Mouse (Mus musculus): ENCODE results near the gene Sp1. TPM values are rescaled to one million over a fixed set of nuclear protein-coding genes. Genes with fewer than 3 reads are reported as not detected.
A peak's percentile ranks its signal among the peaks of the same experiment; 100 is the strongest.

Sp1 gene
- 11.7 TPM for polyA plus RNA-seq (2012; fragmentation: generic; extraction: Trizol)

- Histone ChIP-seq H3K36me3 (ENCODE audit: control insufficient read depth, insufficient read depth) (peaks cover 26% of the 10 kb centered on the region), H3K79me2 (ENCODE audit: control insufficient read depth, insufficient read depth) (peaks cover 39% of the 10 kb centered on the region), H3K27me3 (ENCODE audit: control insufficient read depth, insufficient read depth, insufficient read length) (no peaks in the 10 kb centered on the region), H3K4me2 (ENCODE audit: low read depth) (peak within 1 kb of the TSS; percentile 100), H3K4me3 (peak within 1 kb of the TSS; percentile 33), H3ac (ENCODE audit: control insufficient read depth, insufficient read length) (peak within 1 kb of the TSS; percentile 38)
- peak; percentile 100 for TF ChIP-seq POLR2AphosphoS2 (IDR thresholded peaks at IDR 0.05; ENCODE audit: insufficient read length, low read depth)
- TF ChIP-seq TCF12 (IDR thresholded peaks at IDR 0.05; ENCODE audit: insufficient read depth, poor library complexity, severe bottlenecking) = no peak
- no peak for TF ChIP-seq E2F4 (IDR thresholded peaks at IDR 0.05; ENCODE audit: insufficient read depth)
- TF ChIP-seq TCF3 (IDR thresholded peaks at IDR 0.05; ENCODE audit: insufficient read length, low read depth) = no peak
- TF ChIP-seq SRF (IDR thresholded peaks at IDR 0.05; ENCODE audit: control insufficient read depth, insufficient read length, low read depth) = peak; percentile 91
- TF ChIP-seq MAX (IDR thresholded peaks at IDR 0.05; ENCODE audit: low read depth) = peak; percentile 14
- peak; percentile 31 for TF ChIP-seq REST (IDR thresholded peaks at IDR 0.05; ENCODE audit: insufficient read depth, insufficient read length)
These were observed at the start of gene Sp1 for GRCm38 (mm10) chr15:102405489-102406195. Sp1 (plus strand) TSS chr15:102406143.

GRCm38 (mm10) chr15:102356501-102357325, 49.2 kb upstream of the Sp1 start:
- Histone ChIP-seq H3K4me3 (no peak overlapping the region), H3K27me3 (ENCODE audit: control insufficient read depth, insufficient read depth, insufficient read length) (no peaks in the 10 kb centered on the region), H3K36me3 (ENCODE audit: control insufficient read depth, insufficient read depth) (no peaks in the 10 kb centered on the region), H3ac (ENCODE audit: control insufficient read depth, insufficient read length) (no peak overlapping the region), H3K4me2 (ENCODE audit: low read depth) (no peak overlapping the region), H3K79me2 (ENCODE audit: control insufficient read depth, insufficient read depth) (no peaks in the 10 kb centered on the region)
- no peak for TF ChIP-seq TCF3 (IDR thresholded peaks at IDR 0.05; ENCODE audit: insufficient read length, low read depth)
- TF ChIP-seq POLR2A (IDR thresholded peaks at IDR 0.05; ENCODE audit: insufficient read length, low read depth) = no peak
- no peak for TF ChIP-seq USF1 (IDR thresholded peaks at IDR 0.05; ENCODE audit: low read depth)
- TF ChIP-seq REST (IDR thresholded peaks at IDR 0.05; ENCODE audit: insufficient read depth, insufficient read length) = no peak
- no peak for TF ChIP-seq E2F4 (IDR thresholded peaks at IDR 0.05; ENCODE audit: insufficient read depth)
- TF ChIP-seq MAX (IDR thresholded peaks at IDR 0.05; ENCODE audit: low read depth) = no peak
- TF ChIP-seq CEBPB (IDR thresholded peaks at IDR 0.05; ENCODE audit: insufficient read depth, poor library complexity, severe bottlenecking) = no peak
- TF ChIP-seq MYOG (IDR thresholded peaks at IDR 0.05; ENCODE audit: control insufficient read depth in 1 of 3, insufficient read depth in 1 of 3, insufficient read length in 2 of 3, low read depth in 2 of 3) = no peak
- no peak for TF ChIP-seq TCF12 (IDR thresholded peaks at IDR 0.05; ENCODE audit: insufficient read depth, poor library complexity, severe bottlenecking)

GRCm38 (mm10) chr15:102358126-102358525, 47.8 kb upstream of the Sp1 start:
- Histone ChIP-seq H3K79me2 (ENCODE audit: control insufficient read depth, insufficient read depth) (no peaks in the 10 kb centered on the region), H3K27me3 (ENCODE audit: control insufficient read depth, insufficient read depth, insufficient read length) (no peaks in the 10 kb centered on the region), H3K4me2 (ENCODE audit: low read depth) (no peak overlapping the region), H3K36me3 (ENCODE audit: control insufficient read depth, insufficient read depth) (no peaks in the 10 kb centered on the region), H3ac (ENCODE audit: control insufficient read depth, insufficient read length) (no peak overlapping the region), H3K4me3 (no peak overlapping the region)
- TF ChIP-seq MYOD1 (IDR thresholded peaks at IDR 0.05; ENCODE audit: control insufficient read depth in 1 of 3, insufficient read length in 2 of 3, low read depth in 2 of 3) (no peak), SRF (IDR thresholded peaks at IDR 0.05; ENCODE audit: control insufficient read depth, insufficient read length, low read depth) (no peak), TCF3 (IDR thresholded peaks at IDR 0.05; ENCODE audit: insufficient read length, low read depth) (no peak), POLR2A (IDR thresholded peaks at IDR 0.05; ENCODE audit: insufficient read length, low read depth) (no peak), POLR2AphosphoS2 (IDR thresholded peaks at IDR 0.05; ENCODE audit: insufficient read length, low read depth) (no peak), REST (IDR thresholded peaks at IDR 0.05; ENCODE audit: insufficient read depth, insufficient read length) (no peak), MAX (IDR thresholded peaks at IDR 0.05; ENCODE audit: low read depth) (no peak), TCF12 (IDR thresholded peaks at IDR 0.05; ENCODE audit: insufficient read depth, poor library complexity, severe bottlenecking) (no peak), CEBPB (IDR thresholded peaks at IDR 0.05; ENCODE audit: insufficient read depth, poor library complexity, severe bottlenecking) (no peak), E2F4 (IDR thresholded peaks at IDR 0.05; ENCODE audit: insufficient read depth) (no peak), USF1 (IDR thresholded peaks at IDR 0.05; ENCODE audit: low read depth) (no peak), MYOG (IDR thresholded peaks at IDR 0.05; ENCODE audit: control insufficient read depth in 1 of 3, insufficient read depth in 1 of 3, insufficient read length in 2 of 3, low read depth in 2 of 3) (no peak)

- H3K27me3 ChIP-seq (ENCODE audit: control insufficient read depth, insufficient read depth, insufficient read length) = no peaks in the 10 kb centered on the region
- H3ac ChIP-seq (ENCODE audit: control insufficient read depth, insufficient read length) = no peak overlapping the region
- TF ChIP-seq POLR2AphosphoS2 (IDR thresholded peaks at IDR 0.05; ENCODE audit: insufficient read length, low read depth) (no peak), TCF12 (IDR thresholded peaks at IDR 0.05; ENCODE audit: insufficient read depth, poor library complexity, severe bottlenecking) (no peak), USF1 (IDR thresholded peaks at IDR 0.05; ENCODE audit: low read depth) (no peak), TCF3 (IDR thresholded peaks at IDR 0.05; ENCODE audit: insufficient read length, low read depth) (no peak)
- no peak overlapping the region for H3K4me2 ChIP-seq (ENCODE audit: low read depth)
- H3K36me3 ChIP-seq (ENCODE audit: control insufficient read depth, insufficient read depth) = no peaks in the 10 kb centered on the region
- no peaks in the 10 kb centered on the region for H3K79me2 ChIP-seq (ENCODE audit: control insufficient read depth, insufficient read depth)
- H3K4me3 ChIP-seq = no peak overlapping the region
These were observed 47.1 kb upstream of the Sp1 start for GRCm38 (mm10) chr15:102358834-102359233.
